Mouse (Mus musculus) embryonic fibroblast, embryonic 13.5 days (primary cell): ENCODE data around the gene 4930503B20Rik. TPM values are rescaled to one million over a fixed set of nuclear protein-coding genes. Genes with fewer than 3 reads are reported as not detected.

Experiments used
- H3K27ac ChIP-seq: 2 replicates; pipeline ENCODE4 v1.5.1; 2012; ENCODE audit warnings: low read length, control low read depth, inconsistent platforms; ENCODE audit not compliant: insufficient read depth
- H3K4me1 ChIP-seq: 2 replicates; pipeline ENCODE4 v1.6.1; 2011; ENCODE audit warnings: low read length; ENCODE audit not compliant: control insufficient read depth, insufficient read depth
- H3K4me3 ChIP-seq: 2 replicates; pipeline ENCODE4 v1.5.1; 2011; ENCODE audit warnings: mild to moderate bottlenecking, control low read depth, low read length; ENCODE audit not compliant: insufficient read depth
- CTCF ChIP-seq: IDR thresholded peaks from 2 replicates; pipeline ENCODE4 v1.5.1; 2011; ENCODE audit warnings: mild to moderate bottlenecking, control low read depth, low read length, moderate library complexity, borderline replicate concordance; ENCODE audit not compliant: insufficient read depth
- POLR2A ChIP-seq: IDR thresholded peaks from 2 replicates; pipeline ENCODE4 v1.6.1; 2011; ENCODE audit warnings: low read depth, mild to moderate bottlenecking, control low read depth, low read length, moderate library complexity
- polyA plus RNA-seq: library from polyadenylated mRNA; stranded (reverse); fragments of >200 nt; gene quantifications from 2 replicates; pipeline ENCODE4 v1.2.4, GENCODE M21; 2011; ENCODE audit warnings: low read depth; ENCODE audit not compliant: missing spikeins, insufficient read length

4930503B20Rik gene
- polyA plus RNA-seq, 1 experiment: 0.56 TPM

- no peak overlapping the region for H3K4me3 ChIP-seq
- no peak overlapping the region for H3K27ac ChIP-seq
- H3K4me1 ChIP-seq: peaks cover under 1% of the 10 kb centered on the region
- TF ChIP-seq POLR2A: no peak
- no peak for TF ChIP-seq CTCF
These were observed 48.6 kb downstream of the 4930503B20Rik start for GRCm38 (mm10) chr3:146602531-146602930.

GRCm38 (mm10) chr3:146601205-146601604 is 49.9 kb downstream of the 4930503B20Rik start:
- no peak overlapping the region for H3K27ac ChIP-seq
- H3K4me3 ChIP-seq: no peak overlapping the region
- no peaks in the 10 kb centered on the region for H3K4me1 ChIP-seq
- TF ChIP-seq CTCF (no peak), POLR2A (no peak)

- Histone ChIP-seq H3K4me3 (no peak overlapping the region), H3K27ac (no peak overlapping the region), H3K4me1 (no peaks in the 10 kb centered on the region)
- TF ChIP-seq CTCF: no peak
- TF ChIP-seq POLR2A: no peak
These were observed 51.8 kb downstream of the 4930503B20Rik start for GRCm38 (mm10) chr3:146599198-146599900.

DNA sequence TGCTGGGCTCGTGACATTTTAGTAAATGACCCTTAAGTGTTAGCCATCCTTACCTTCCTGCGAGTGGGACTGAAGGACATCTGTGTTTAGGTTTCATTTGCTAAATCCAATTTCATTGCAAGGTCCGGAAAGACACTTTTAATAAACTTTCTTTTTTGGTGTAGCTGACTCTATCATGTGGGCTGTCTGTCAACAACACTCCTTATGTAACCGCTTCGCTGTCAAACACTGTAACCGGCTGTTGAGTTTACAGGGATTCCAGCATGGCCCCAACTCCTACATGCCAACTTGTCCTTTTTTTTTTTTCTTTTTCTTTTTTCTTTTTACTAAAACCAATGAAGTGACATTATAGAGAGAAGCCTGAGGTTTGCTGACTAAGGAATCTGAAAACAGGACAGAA is 52.7 kb downstream of the 4930503B20Rik start:
- Histone ChIP-seq H3K27ac (no peak overlapping the region), H3K4me1 (no peaks in the 10 kb centered on the region), H3K4me3 (no peak overlapping the region)
- no peak for TF ChIP-seq POLR2A

- Histone ChIP-seq H3K4me3 (no peak overlapping the region), H3K4me1 (no peaks in the 10 kb centered on the region), H3K27ac (no peak overlapping the region)
- TF ChIP-seq POLR2A: no peak
- no peak for TF ChIP-seq CTCF
These were observed 54.3 kb downstream of the 4930503B20Rik start for GRCm38 (mm10) chr3:146596864-146597263.

DNA sequence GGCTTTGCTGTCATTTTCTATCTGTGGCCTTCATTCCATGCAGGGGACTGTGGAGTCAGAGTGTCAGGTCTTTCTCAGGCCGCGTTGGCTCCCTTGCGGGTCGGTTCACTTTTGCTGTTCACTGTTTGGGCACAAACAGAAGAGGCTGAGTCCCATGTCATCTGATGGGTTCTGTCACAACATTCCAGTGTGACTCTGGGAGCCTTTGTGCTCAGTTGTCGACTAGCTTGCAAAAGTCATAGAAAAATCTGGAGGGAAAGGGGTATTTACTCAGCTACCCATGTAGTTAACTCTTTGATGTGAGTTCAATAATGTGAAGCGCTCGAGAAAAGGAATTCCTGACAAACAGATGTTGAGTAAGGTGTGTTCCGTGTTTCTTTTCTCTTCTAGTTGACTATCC is 54.7 kb downstream of the 4930503B20Rik start:
- H3K4me1 ChIP-seq: no peaks in the 10 kb centered on the region
- no peak for TF ChIP-seq CTCF
- TF ChIP-seq POLR2A: no peak
- H3K27ac ChIP-seq: no peak overlapping the region
- no peak overlapping the region for H3K4me3 ChIP-seq

DNA sequence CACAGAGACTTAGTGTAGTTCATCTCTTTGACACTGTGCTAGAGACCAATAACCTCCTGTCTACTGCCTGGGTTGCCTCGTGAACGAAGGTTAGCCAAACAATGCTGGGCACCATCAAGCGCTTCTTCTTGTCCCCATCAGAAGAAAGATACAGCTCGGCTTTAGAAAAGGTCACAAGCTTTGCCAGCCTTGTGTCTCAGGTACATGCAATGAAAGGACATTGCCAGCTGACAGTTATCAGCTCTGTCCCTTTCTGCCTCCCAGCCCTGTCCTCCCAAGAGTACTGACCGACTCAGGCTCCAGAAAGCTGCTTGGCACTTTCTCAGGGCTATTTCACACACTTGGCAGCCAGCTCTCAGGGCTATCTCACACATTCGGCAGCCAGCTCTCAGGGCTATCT is 55.7 kb downstream of the 4930503B20Rik start:
- Histone ChIP-seq H3K4me3 (no peak overlapping the region), H3K4me1 (no peaks in the 10 kb centered on the region), H3K27ac (no peak overlapping the region)
- TF ChIP-seq POLR2A (no peak), CTCF (no peak)

Other genes with a start within 250 kb of the 4930503B20Rik start
- gene Ssx2ip, start 246.7 kb downstream of the 4930503B20Rik start, polyA plus RNA-seq: 8.8 and 10.1 TPM in 2 replicates
- gene Ctbs, start 201.5 kb downstream of the 4930503B20Rik start, polyA plus RNA-seq: 13.6 and 18.5 TPM in 2 replicates
- 4.6 and 6.1 TPM in 2 replicates for gene Spata1, start 151.6 kb downstream of the 4930503B20Rik start, polyA plus RNA-seq
- gene Gng5, start 151.5 kb downstream of the 4930503B20Rik start, polyA plus RNA-seq: 303 and 362 TPM in 2 replicates
- 27.2 and 33.7 TPM in 2 replicates for gene Rpf1, start 129.9 kb downstream of the 4930503B20Rik start, polyA plus RNA-seq
- gene Uox, start 80.9 kb downstream of the 4930503B20Rik start, polyA plus RNA-seq: not detected in 2 replicates
- gene Dnase2b, start 35.7 kb downstream of the 4930503B20Rik start, polyA plus RNA-seq: not detected in 2 replicates
- 0.53 and 1.1 TPM in 2 replicates for gene Samd13, start 34.3 kb upstream of the 4930503B20Rik start, polyA plus RNA-seq
- 56.9 and 78.5 TPM in 2 replicates for gene Prkacb, start 161.7 kb upstream of the 4930503B20Rik start, polyA plus RNA-seq
- gene Ttll7, start 201.1 kb upstream of the 4930503B20Rik start, polyA plus RNA-seq: 7.0 and 7.5 TPM in 2 replicates